Mouse (Mus musculus) layer of hippocampus, adult 11-12 months (tissue): ENCODE measurements around the gene Gm10428.
"Not testable (repeated sequence)": the region's sequence is repeated elsewhere in the genome, so short reads cannot be mapped to it uniquely, and the experiment has no call there.

Experiments
- DNase-seq: peaks from one replicate; pipeline ENCODE4 v3.0.0; 2022; ENCODE audit warnings: low spot score

The Gm10428 gene

DNA sequence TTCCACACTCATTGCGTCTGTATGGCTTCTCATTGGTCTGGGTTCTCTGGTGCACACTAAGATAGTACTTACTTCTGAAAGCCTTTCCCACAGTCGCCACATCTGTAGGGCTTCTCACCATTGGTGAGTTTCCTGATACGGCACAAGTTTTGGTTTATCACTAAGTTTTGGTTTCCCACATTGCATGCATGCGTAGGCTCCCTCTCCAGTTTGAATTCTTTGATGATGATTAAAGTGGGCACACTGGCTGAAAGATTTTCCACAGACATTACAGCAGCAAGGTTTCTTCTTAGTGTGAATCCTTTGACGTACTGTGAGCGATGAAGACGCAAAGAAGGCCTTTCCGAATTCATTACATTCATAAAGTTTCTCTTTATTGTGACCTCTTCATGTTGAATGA is at the start of gene Gm10428:
Gene Gm10428, plus strand, starts transcription at position 321 of the 400 bp plus-strand sequence.
- DNase-seq = no peak

GRCm38 (mm10) chr11:62706141-62706540 is 46.8 kb upstream of the Gm10428 start:
- DNase-seq = no peak

DNA sequence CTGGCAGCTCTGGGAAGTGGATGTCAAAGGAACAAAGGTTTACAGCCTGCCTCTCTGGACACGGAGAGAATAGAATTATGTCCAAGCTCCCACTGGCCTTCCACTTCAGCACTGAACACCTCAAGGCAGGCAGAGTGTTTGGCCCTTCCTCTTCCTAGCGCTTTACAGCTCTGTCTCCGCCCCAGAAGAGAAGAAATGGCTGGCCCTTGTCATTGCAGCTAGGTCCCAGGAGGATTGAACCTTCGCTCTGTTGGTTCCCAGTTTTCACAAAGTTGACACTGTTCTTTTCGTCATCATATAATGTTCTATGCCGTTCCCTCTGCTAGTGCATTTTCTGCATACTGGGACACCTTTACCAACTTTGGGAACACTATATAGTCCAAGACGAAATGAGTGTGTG is 44.6 kb upstream of the Gm10428 start:
- no peak for DNase-seq

DNA sequence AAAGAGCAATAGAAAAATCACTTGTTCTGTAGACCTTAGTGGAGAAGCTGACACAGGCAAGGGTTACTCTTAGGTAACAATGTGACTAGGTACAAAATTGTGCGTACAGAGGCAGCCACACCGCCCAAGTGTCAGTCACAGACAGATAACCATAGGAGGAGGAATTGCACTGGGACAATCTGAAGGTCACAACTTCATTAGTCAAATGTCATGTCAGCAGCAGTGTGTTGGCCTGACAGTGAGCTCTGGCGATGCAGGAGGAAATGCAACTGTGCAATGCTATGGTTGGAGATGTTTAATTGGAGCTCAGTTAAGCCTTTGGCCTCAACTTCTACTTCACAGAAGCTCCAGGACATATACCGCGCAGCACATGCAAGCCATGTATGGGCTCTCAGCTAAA is 42.2 kb upstream of the Gm10428 start:
- DNase-seq = no peak

- DNase-seq = no peak
Observed at GRCm38 (mm10) chr11:62728276-62728675, 24.6 kb upstream of the Gm10428 start.

DNA sequence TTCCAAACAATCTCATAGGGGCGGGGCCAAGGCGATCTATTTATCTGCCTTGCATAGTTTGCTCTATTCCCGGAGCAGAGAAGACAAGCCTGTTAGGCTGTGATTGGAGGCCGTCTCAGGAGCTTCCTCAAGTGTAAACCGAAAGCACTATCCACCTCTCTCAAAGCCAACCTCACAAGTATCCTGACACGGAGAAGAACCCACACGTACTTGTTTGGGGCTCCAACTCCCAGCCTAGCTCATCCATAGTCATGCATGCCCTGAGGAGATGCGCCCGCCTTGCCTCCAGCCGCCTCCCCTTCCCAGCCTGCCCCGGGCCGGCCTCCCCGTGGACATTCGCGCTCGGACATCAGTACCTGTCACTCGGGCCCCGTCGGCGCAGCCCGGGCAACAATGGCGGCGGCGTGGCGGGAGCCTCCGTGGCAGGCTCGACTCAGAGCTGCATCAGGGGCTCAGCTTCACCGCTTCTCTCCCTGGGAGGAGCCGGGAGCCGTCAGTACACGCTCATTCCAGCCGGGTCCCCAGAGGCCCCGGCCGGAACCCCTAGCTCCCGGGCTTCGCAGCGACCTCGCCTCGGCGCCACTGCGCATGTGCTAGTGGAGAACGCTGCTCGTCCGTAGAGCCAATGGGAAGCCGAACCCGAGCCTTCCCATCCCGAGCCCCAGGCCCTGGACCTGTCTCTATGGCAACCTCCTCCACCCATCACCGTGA is 21.4 kb upstream of the Gm10428 start, which contains the start of gene Zfp287:
Gene Zfp287, minus strand, starts transcription at position 595 of the 711 bp plus-strand sequence.
- peak; percentile 90 for DNase-seq

- no peak for DNase-seq
Observed at GRCm38 (mm10) chr11:62732022-62732387, 20.9 kb upstream of the Gm10428 start.

DNA sequence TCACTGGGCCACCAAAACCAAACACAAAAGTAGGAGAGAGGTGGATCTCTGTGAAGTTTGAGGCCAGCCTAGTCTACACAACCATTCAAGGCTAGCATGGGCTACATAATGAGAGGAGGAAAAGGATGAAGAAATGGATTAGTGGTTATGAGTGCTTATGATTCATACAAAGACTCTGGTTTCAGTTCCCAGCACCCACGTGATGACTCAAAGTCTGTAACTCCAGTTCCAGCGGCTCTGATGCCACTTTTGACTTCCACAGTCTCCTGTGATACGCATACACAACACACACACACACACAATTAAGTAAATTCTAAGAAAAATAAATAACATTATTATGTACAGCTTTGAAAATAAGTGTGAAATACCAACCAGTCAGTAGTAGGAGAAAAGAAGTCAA is 20.2 kb upstream of the Gm10428 start:
- DNase-seq = no peak

DNA sequence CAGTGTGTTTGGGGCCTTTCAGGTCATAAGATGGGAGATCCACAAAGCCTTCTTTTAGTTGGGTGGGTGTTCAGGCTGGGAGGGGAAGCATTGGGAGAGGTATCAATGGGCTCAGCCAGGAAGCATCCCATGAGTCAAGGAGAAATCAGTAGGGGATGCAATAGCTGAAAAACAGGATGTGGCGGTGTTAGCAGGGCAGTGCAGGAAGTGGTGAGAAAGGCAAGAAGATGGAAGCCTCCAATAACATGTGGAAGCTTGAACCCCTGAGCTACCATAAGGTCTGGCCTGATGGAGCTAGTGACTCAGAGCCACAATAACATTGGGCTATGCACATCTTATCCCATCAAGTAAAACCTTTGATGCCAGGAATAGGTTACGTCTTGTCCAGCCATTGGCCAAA is 11.7 kb upstream of the Gm10428 start:
- no peak for DNase-seq

DNA sequence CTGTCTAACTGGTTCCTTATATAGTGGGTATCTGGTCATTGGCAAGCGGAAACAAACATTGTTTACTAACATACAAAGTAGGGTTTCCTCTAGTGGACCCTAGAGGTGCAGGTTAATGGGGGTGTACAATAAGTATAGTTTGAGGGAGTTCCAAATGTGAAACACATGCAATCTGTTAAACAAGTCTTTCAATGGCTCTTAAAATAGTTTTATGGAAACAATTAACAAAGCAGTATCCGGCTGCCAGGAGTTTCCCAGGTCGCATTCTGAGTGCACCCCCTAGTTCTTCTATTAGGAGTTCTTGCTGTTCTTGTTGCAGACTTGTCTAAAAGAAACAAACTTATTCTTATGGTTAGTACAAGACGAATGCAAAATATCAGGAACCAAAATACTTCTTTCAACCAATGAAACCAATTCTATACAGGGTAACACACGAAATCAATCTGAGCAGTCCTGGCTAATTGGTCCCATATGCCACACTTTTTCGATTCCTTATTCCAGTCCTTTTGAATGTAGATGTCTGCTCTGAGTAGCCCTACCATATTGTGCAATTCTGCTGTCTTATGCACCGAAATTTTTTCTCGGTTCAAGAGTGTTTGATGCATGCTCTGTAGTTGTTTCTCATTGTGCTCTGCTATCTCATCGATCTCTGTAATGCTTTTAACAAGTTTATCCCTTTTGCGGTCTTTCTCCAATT is 10.5 kb upstream of the Gm10428 start:
- no peak for DNase-seq

DNA sequence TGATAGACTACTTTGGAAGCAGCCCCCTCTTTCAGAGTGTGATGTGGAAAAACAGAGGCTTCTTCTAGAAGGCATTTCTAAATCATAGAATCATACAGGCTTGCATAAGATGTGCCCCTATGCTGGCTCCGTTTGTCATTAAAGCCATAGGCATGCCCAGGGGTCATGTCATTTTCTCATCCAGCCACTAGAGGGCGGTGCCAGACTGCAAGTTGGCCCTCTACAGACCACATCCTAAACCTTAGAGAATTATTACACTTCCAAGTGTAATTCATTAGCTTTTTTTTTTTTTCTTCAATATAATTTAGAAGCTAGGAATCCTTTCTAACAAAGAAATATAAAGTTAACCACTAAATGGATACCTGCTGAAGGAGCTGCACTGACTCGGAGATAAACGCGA is 8.8 kb upstream of the Gm10428 start:
- peak; percentile 76 for DNase-seq

- DNase-seq = peak; percentile 71
Observed at GRCm38 (mm10) chr11:62746001-62746533, 6.8 kb upstream of the Gm10428 start.

GRCm38 (mm10) chr11:62747227-62747626 is 5.7 kb upstream of the Gm10428 start:
- DNase-seq = no peak

GRCm38 (mm10) chr11:62748062-62748461 is 4.8 kb upstream of the Gm10428 start:
- DNase-seq = no peak

DNA sequence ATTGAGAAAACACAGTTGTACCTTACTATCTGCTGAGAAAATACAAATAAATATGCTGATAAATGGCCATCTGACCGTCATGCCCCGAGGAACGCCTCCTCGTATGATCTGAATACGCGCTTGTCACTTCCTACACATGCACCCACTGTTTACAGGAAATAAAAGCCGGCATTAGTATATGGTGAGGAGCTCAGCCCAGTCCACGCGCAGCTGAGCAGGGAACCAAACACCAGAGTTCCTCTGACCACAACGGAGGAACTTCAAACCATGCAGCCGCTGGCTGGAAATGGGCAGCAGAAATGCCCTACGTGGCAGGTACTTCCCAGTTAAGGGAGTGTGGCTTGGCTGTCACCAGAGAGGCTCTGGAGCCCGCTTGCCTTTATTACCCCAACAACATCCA is 3.5 kb upstream of the Gm10428 start:
- DNase-seq = not testable (repeated sequence)

DNA sequence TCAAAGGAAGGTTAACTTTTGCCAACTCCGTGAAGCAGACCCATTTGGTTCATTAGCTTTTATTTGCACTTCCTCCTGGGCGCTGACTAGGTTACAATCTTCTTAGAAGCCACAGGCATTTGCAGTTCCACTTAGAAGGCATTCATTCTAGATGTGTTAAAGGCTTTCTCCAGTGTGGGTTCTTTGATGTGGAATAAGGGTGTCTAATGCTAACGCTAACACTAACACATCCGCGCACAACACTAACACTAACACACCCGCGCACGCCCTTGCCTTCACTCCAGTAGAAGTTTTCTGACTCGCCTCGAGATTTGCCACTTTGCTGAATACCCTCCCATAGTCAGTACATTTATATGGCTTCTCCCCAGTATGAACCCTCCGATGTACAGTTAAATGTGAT is 709 bp upstream of the Gm10428 start:
- no peak for DNase-seq

DNA sequence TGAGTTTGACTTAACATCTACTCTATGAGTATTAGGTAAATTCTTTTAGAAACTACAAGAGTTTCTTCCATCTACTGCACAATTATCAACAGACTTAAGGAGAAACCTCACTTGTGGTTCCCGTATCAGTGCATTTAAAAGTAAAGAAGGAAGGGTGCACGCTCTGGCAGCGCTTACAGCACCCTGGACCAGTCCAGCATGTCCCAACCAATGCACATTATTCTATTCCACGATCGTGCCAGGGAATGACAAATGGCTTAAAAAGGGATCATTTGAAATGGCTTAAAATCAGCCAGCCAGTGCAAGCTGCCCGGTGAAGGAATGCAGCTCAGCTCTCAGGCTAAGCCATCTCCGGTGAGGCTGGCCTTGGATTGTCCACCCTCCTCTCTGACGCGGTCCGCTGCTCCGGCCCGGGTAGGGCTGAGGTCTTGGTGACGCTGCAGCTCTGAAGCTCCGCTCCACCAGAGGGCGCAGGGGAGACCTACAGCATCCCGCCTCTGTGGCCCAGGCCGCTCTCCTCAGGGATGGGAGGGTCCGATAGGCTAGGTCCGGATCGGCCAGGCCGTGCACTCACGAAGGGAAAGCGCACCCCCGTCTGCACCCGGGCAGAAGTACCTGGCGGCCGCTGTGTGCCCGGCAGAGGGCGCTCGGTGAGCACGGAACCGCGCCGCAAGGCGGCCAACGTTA is 3.7 kb downstream of the Gm10428 start:
- DNase-seq = peak; percentile 94

- DNase-seq = no peak
Observed at GRCm38 (mm10) chr11:62757143-62757507, 4.2 kb downstream of the Gm10428 start.

GRCm38 (mm10) chr11:62757906-62758305 is 5.0 kb downstream of the Gm10428 start:
- no peak for DNase-seq

DNA sequence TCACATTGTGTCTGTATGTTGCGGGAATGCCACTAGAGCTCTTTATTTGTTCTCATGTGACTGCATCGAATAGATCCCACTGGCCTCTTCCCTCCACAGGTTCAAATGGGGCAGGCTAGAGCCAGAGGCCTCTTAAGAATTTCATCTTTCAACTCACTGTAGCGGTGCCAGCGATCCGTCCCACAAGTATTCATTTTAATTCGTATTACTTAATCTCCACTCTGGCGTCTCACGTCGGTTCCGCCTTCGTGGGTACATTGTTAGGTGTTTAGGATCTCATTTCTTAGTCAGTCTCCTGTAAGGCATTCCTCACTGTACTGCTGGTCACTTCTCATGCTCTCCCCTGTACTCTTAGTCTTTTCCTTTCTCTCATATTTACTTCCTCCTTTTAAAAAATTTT is 5.6 kb downstream of the Gm10428 start:
- no peak for DNase-seq

- no peak for DNase-seq
Observed at GRCm38 (mm10) chr11:62760755-62761457, 8.0 kb downstream of the Gm10428 start.

DNA sequence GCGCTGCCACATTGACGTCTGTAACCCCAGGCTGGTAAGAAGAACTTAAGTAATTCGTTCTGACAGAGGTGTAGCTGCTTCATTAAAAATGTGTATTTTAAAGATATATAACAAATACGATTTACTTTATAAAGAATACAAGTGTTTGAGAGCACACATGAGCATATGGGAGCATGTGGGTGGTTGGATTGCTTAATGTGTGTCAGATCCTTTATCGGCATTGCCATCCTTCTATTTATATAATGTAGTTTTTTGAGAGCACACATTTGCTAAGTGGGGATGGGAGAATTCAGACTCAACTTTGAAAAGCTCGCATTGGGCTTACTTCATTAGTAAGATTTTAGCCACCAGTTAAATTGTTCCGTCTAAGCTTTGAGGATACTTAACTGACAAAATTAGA is 23.6 kb downstream of the Gm10428 start:
- DNase-seq = no peak
